ENCODE assay signal across 32 mouse cellular contexts in the genomic region with DNA sequence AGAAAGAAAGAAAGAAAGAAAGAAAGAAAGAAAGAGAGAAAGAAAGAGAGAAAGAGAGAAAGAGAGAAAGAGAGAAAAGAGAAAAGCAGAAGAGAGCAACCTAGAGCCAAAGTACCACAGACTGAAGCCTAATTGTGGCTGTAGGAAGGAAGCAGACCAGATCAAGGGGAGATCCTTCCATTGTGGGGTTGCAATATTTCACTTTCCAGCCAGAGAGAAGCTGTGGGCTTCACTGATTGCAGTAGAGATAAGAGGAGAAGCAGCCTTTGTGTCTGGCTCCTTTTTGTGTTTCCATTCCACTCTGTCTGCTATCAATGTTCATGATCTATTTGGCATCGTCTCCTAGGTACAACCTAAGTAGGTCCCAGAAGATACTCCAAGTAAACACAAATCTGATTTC.
"Had no signal": no experiment of that assay in that cellular context is flagged by ENCODE, and none has a peak within 500 bp of the region (broad histone marks: within the 10 kb centered on the region; RNA-seq: fewer than 3 reads in every experiment).

No protein-coding gene starts in this region.

- H3K9me3 ChIP-seq: limb, embryonic 10.5 days; limb, embryonic 12.5 days; limb, embryonic 13.5 days; limb, embryonic 15.5 days; liver, embryonic 12.5 days; liver, embryonic 13.5 days; liver, embryonic 15.5 days; lung, embryonic 15.5 days; megakaryocyte, embryonic 14.5 days; midbrain, embryonic 10.5 days; midbrain, embryonic 12.5 days; midbrain, embryonic 13.5 days; midbrain, embryonic 15.5 days; neural tube, embryonic 12.5 days had no signal

- H3K4me3 ChIP-seq: limb, embryonic 10.5 days; limb, embryonic 12.5 days; limb, embryonic 13.5 days; limb, embryonic 15.5 days; liver, embryonic 12.5 days; liver, embryonic 13.5 days; liver, embryonic 15.5 days; lung, embryonic 15.5 days; megakaryocyte, embryonic 14.5 days; midbrain, embryonic 10.5 days; midbrain, embryonic 12.5 days; midbrain, embryonic 13.5 days; midbrain, embryonic 15.5 days; myocyte; neural tube, embryonic 12.5 days had no signal

- H3K4me1 ChIP-seq: limb, embryonic 10.5 days; limb, embryonic 12.5 days; limb, embryonic 13.5 days; limb, embryonic 15.5 days; liver, embryonic 12.5 days; liver, embryonic 13.5 days; liver, embryonic 15.5 days; lung, embryonic 15.5 days; neural tube, embryonic 12.5 days had no signal

- H3K27ac ChIP-seq: limb, embryonic 10.5 days; limb, embryonic 12.5 days; limb, embryonic 13.5 days; limb, embryonic 15.5 days; liver, embryonic 12.5 days; liver, embryonic 13.5 days; liver, embryonic 14.5 days; liver, embryonic 15.5 days; lung, embryonic 15.5 days; macrophage; midbrain, embryonic 10.5 days; midbrain, embryonic 12.5 days; midbrain, embryonic 13.5 days; midbrain, embryonic 15.5 days; neural tube, embryonic 12.5 days had no signal

- H3K36me3 ChIP-seq: limb, embryonic 10.5 days; limb, embryonic 12.5 days; limb, embryonic 13.5 days; limb, embryonic 15.5 days; liver, embryonic 12.5 days; liver, embryonic 13.5 days; liver, embryonic 15.5 days; lung, embryonic 15.5 days; midbrain, embryonic 10.5 days; midbrain, embryonic 12.5 days; midbrain, embryonic 13.5 days; midbrain, embryonic 15.5 days; neural tube, embryonic 12.5 days had no signal

- H3K4me2 ChIP-seq: limb, embryonic 12.5 days; limb, embryonic 13.5 days; limb, embryonic 15.5 days; liver, embryonic 11.5 days; liver, embryonic 12.5 days; liver, embryonic 13.5 days; liver, embryonic 15.5 days; lung, embryonic 14.5 days; lung, embryonic 15.5 days; midbrain, embryonic 11.5 days; midbrain, embryonic 12.5 days; midbrain, embryonic 13.5 days; midbrain, embryonic 15.5 days; neural tube, embryonic 12.5 days had no signal

- DNase-seq: left cerebral cortex, postnatal 4 days; liver; liver, embryonic 13.5 days; liver, postnatal 0 days; lung, adult 18-20 months; lung, adult 2 months; lung, embryonic 14.5 days; lung, postnatal 10 days; lung, postnatal 14 days; lung, postnatal 36 days; lung, postnatal 4 days; midbrain, embryonic 14.5 days had no signal

- ATAC-seq: liver, embryonic 12.5 days; liver, postnatal 0 days; lung, postnatal 0 days; midbrain, embryonic 13.5 days; midbrain, embryonic 15.5 days; midbrain, embryonic 16.5 days had no signal

- H3K9ac ChIP-seq: limb, embryonic 12.5 days; limb, embryonic 13.5 days; limb, embryonic 15.5 days; liver, embryonic 12.5 days; liver, embryonic 13.5 days; liver, embryonic 14.5 days; liver, embryonic 15.5 days; liver, postnatal 0 days; lung, embryonic 14.5 days; lung, embryonic 15.5 days; midbrain, embryonic 12.5 days; midbrain, embryonic 13.5 days; midbrain, embryonic 15.5 days; neural tube, embryonic 12.5 days had no signal

- H3K27me3 ChIP-seq: limb, embryonic 12.5 days; limb, embryonic 13.5 days; limb, embryonic 15.5 days; liver, embryonic 12.5 days; liver, embryonic 13.5 days; liver, embryonic 15.5 days; lung, embryonic 15.5 days; midbrain, embryonic 12.5 days; midbrain, embryonic 13.5 days; midbrain, embryonic 15.5 days; neural tube, embryonic 12.5 days had no signal
